Mouse (Mus musculus): ENCODE results near the gene Mlycd. TPM values are rescaled to one million over a fixed set of nuclear protein-coding genes. Genes with fewer than 3 reads are reported as not detected.
A peak's percentile ranks its signal among the peaks of the same experiment; 100 is the strongest.

Gene Mlycd
- polyA plus RNA-seq, 1 experiment from 2014 or later = 19.3 TPM

DNA sequence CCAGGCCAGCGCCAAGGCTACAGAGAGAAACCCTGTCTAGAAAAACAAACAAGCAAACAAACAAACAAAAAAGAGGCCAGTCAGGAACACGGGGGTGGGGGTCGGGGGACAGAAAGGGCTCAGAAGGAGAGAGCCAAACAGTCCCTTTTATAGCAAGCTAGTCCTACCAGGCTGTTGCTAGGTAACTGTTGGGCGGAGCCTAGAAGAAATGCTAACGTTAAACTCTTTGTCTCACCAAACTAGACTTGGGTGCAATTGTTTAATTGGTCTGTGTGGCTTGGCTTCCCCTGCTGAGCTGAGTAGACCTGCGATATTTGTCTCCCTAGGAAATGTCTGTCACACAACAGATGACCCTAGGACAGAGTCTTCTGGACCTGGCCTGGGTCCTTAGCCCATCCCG is 16.2 kb upstream of the Mlycd start:
- H3K4me1 ChIP-seq (replicated peaks) = no peaks in the 10 kb centered on the region
- no peak for ATAC-seq (ENCODE audit: insufficient number of reproducible peaks, low FRiP score)

DNA sequence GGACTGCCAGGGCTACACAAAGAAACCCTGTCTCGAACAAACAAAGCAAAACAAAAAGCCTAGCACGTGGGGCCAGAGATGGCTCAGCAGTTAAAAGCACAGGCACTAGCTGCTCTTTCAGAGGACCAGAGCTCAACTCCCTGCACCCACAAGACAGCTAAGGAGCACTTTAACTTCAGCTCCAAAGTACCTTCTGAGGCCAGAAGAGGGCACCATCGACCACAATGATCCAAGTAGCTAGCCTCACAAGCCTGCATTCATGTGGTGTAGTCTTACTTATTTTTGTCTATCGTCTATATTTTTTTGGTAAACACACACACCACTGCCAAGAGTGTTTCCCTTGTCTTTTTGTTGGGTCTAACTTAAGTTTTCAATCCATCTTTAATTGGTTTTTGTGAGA is 14.1 kb upstream of the Mlycd start:
- H3K27me3 ChIP-seq (replicated peaks) = no peaks in the 10 kb centered on the region
- H3K4me1 ChIP-seq (replicated peaks) = no peaks in the 10 kb centered on the region
- 41% methylated on average over 4 of the region's 4 CpGs for WGBS
- no peak overlapping the region for H3K4me2 ChIP-seq
- H3K9ac ChIP-seq = no peak overlapping the region
- no peak overlapping the region for H3K4me3 ChIP-seq
- H3K9me3 ChIP-seq (replicated peaks) = no peaks in the 10 kb centered on the region
- H3K27ac ChIP-seq (ENCODE audit: poor library complexity, severe bottlenecking) = no peak overlapping the region
- no peak for ATAC-seq (ENCODE audit: insufficient number of reproducible peaks, low FRiP score)
- H3K36me3 ChIP-seq = no peaks in the 10 kb centered on the region

More for the DNA sequence above, 16.2 kb upstream of the Mlycd start:
- H3K27me3 ChIP-seq (replicated peaks) = no peaks in the 10 kb centered on the region
- H3K27ac ChIP-seq (ENCODE audit: poor library complexity, severe bottlenecking) = no peak overlapping the region
- no peaks in the 10 kb centered on the region for H3K9me3 ChIP-seq (replicated peaks)
- no peaks in the 10 kb centered on the region for H3K36me3 ChIP-seq
- no peak overlapping the region for H3K4me3 ChIP-seq
- no peak overlapping the region for H3K9ac ChIP-seq
- 74% methylated on average over 7 of the region's 7 CpGs for WGBS
- H3K4me2 ChIP-seq = no peak overlapping the region

DNA sequence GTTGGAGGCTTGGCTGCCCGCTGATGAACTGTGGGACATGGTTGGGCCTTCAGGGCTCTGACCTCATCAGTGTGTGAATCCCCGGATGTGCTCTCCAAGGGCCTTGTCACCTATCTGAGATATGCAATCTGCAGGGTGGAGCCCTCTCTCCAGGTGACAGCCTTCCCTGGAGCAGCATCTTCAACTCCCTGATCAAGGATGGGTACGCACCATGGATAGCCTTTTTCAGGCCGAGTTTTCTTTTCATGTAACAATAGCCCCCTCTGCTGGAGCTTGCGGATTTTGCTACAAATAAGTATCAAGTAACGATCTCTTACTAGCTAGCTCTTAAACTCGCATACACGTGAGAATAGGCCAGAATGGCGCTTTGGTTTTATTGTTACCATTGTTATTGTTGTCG is 10.2 kb upstream of the Mlycd start:
- Histone ChIP-seq H3K27ac (ENCODE audit: poor library complexity, severe bottlenecking) (no peak overlapping the region), H3K36me3 (no peaks in the 10 kb centered on the region), H3K4me2 (no peak overlapping the region), H3K4me3 (no peak overlapping the region), H3K9me3 (replicated peaks) (no peaks in the 10 kb centered on the region), H3K9ac (no peak overlapping the region), H3K4me1 (replicated peaks) (no peaks in the 10 kb centered on the region), H3K27me3 (replicated peaks) (no peaks in the 10 kb centered on the region)
- ATAC-seq (ENCODE audit: insufficient number of reproducible peaks, low FRiP score) = no peak
- 21% methylated on average over 10 of the region's 10 CpGs for WGBS

DNA sequence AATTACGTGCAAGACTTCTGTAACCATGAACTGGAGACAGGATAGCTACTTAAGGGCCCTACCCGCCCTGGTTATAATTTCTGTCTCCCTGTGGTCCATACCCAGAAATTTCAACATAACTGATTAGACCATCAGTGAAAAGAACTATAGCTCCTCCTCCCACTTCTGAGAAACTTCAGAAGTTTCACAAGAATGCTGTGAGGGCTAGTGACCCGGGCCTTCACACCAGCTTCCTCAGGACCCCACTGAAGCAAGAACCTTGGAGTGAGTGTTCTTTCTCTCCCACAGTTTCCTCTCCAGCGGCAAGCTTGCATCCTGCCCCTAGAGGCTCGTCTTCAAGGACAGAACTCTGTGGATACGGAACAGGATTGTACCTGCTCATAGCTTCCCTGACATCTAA is 8.8 kb upstream of the Mlycd start:
- Histone ChIP-seq H3K9me3 (replicated peaks) (no peaks in the 10 kb centered on the region), H3K9ac (no peak overlapping the region), H3K27ac (ENCODE audit: poor library complexity, severe bottlenecking) (no peak overlapping the region), H3K27me3 (replicated peaks) (no peaks in the 10 kb centered on the region), H3K4me1 (replicated peaks) (no peaks in the 10 kb centered on the region), H3K4me3 (no peak overlapping the region), H3K4me2 (no peak overlapping the region), H3K36me3 (no peaks in the 10 kb centered on the region)
- ATAC-seq (ENCODE audit: insufficient number of reproducible peaks, low FRiP score) = no peak
- WGBS = 61% methylated on average over 6 of the region's 6 CpGs

DNA sequence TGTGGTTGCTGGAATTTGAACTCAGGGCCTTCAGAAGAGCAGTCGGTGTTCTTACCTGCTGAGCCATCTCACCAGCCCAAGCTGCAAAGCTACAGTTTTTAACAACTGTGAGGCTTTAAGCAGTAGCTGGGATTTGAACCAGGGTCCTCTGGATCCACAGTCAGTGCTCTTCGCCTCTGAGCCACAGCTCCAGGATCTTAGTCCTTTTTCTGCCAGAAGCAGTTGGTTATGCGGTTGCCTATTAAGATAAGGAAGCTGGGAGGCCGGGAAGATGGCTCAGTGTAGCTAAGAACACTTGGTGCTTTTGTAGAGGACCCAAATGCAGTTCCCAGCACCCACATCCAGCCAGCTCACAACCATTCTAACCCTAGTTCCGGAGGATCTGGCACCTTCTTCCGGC is 7.7 kb upstream of the Mlycd start:
- Histone ChIP-seq H3K9me3 (replicated peaks) (no peaks in the 10 kb centered on the region), H3K9ac (no peak overlapping the region), H3K27me3 (replicated peaks) (no peaks in the 10 kb centered on the region), H3K4me1 (replicated peaks) (no peaks in the 10 kb centered on the region), H3K27ac (ENCODE audit: poor library complexity, severe bottlenecking) (no peak overlapping the region), H3K36me3 (no peaks in the 10 kb centered on the region), H3K4me3 (no peak overlapping the region), H3K4me2 (no peak overlapping the region)
- 66% methylated on average over 6 of the region's 6 CpGs for WGBS
- no peak for ATAC-seq (ENCODE audit: insufficient number of reproducible peaks, low FRiP score)

DNA sequence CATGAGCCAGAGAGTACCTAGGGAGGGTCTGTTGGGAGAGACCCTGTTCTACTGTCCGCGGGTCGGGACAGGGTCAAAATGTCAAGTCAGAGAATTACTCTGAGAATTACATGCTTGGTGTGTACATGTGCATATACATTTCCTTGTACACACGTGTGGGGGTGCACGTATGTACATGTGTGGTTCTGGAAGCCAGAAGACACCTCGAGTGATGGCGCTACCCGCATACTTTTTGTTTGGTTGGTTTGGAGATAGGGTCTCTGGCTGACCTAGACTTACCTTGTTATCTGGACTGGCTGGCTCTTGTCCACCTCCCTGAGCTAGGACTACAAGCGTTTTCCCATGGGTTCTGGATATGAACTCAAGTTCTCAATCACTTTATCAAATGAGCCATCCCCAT is 581 bp upstream of the Mlycd start:
- peaks cover 17% of the 10 kb centered on the region for H3K4me1 ChIP-seq (replicated peaks)
- H3K27ac ChIP-seq (ENCODE audit: poor library complexity, severe bottlenecking) = no peak overlapping the region
- peak overlapping the region; percentile 99 for H3K4me2 ChIP-seq
- no peaks in the 10 kb centered on the region for H3K9me3 ChIP-seq (replicated peaks)
- peak overlapping the region; percentile 92; the same call in 1 of the 2 replicates for H3K9ac ChIP-seq
- 65% methylated on average over 9 of the region's 9 CpGs for WGBS
- peak overlapping the region; percentile 89 for H3K4me3 ChIP-seq
- H3K36me3 ChIP-seq = peaks cover 6% of the 10 kb centered on the region; the same call in 1 of the 2 replicates
- ATAC-seq (ENCODE audit: insufficient number of reproducible peaks, low FRiP score) = no peak
- H3K27me3 ChIP-seq (replicated peaks) = no peaks in the 10 kb centered on the region

DNA sequence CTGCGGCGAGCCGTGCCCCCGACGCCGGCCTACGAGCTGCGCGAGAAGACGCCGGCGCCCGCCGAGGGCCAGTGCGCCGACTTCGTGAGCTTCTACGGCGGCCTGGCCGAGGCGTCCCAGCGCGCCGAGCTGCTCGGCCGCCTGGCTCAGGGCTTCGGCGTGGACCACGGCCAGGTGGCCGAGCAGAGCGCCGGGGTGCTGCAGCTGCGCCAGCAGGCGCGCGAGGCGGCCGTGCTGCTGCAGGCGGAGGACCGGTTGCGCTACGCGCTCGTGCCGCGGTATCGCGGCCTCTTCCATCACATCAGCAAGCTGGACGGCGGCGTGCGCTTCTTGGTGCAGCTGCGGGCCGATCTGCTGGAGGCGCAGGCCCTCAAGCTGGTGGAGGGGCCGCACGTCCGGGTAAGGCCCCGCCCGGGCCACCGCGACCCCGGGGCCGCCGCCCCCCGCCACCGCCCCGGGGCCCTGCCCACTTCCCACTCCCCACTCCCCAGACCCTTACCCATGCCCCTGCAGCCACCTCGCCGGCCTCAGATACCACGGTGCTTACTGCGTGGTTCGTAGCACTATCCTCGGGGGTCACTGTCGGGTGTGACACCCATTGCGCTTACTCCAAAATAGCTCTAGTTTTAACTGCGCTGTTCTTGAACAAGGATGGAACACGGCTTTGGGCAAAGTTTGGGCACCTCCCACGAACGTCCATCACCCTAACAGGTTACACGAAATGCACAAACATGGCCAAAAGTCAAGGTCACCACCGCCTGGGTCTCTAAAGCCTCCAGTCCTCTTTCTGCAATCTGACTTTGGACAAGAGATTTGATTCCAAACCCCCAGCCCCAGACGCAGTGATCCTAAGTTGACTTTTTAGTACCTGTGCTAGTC is 633 bp downstream of the Mlycd start:
- H3K9ac ChIP-seq = peak overlapping the region; percentile 92
- peak overlapping the region; percentile 99 for H3K4me2 ChIP-seq
- H3K27ac ChIP-seq (ENCODE audit: poor library complexity, severe bottlenecking) = peak overlapping the region; percentile 84
- H3K27me3 ChIP-seq (replicated peaks) = no peaks in the 10 kb centered on the region
- WGBS = 5% methylated on average over 71 of the region's 83 CpGs
- peaks cover 21% of the 10 kb centered on the region for H3K4me1 ChIP-seq (replicated peaks)
- H3K4me3 ChIP-seq = peak overlapping the region; percentile 89
- H3K36me3 ChIP-seq = peaks cover 6% of the 10 kb centered on the region; the same call in 1 of the 2 replicates
- no peaks in the 10 kb centered on the region for H3K9me3 ChIP-seq (replicated peaks)
- peak; percentile 31; the same call in 1 of the 2 replicates for ATAC-seq (ENCODE audit: insufficient number of reproducible peaks, low FRiP score)

DNA sequence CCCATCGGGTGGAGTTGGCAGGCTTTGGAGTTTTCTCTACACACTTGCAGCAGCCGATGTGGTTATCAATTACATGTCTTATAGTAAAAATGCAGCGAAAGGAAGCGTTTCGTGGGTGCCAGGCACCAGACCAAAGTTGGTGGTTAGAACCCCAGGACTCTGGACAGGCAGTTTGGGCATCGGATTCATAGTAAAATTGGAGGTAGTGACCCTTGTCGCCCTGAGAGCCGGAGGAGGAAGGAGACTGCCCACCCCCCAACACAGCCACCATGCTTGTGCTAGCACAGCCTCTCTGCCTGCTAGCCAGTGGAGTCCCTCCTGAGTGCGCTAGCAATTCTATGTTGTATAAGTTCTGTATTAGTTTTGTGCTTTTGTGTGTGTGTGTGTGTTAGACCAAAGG is 3.9 kb downstream of the Mlycd start:
- Histone ChIP-seq H3K36me3 (peaks cover 28% of the 10 kb centered on the region), H3K4me1 (replicated peaks) (peaks cover 21% of the 10 kb centered on the region), H3K27ac (ENCODE audit: poor library complexity, severe bottlenecking) (no peak overlapping the region; the same call in 1 of the 2 replicates), H3K27me3 (replicated peaks) (no peaks in the 10 kb centered on the region), H3K4me2 (no peak overlapping the region), H3K9ac (no peak overlapping the region), H3K9me3 (replicated peaks) (no peaks in the 10 kb centered on the region), H3K4me3 (no peak overlapping the region)
- 88% methylated on average over 9 of the region's 9 CpGs for WGBS
- ATAC-seq (ENCODE audit: insufficient number of reproducible peaks, low FRiP score) = no peak

DNA sequence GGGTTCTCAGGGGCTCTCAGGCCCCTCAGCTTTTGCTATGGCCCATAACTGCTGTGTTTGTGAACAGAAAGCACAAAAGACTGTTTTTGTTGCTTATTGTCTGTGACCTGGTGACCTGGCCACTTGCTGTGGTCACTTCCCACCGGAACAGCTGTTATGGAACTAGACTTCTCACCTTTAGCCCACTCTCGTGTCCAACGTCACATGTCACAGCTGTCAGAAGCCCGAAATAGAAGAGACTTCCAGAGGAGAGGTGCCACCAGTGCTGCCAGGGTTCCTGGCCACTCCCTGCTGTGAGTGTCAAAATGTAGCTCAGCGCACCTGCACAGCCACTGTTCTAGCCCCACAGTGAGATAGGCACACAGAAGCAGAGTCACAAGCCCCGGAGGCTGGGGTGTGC is 4.6 kb downstream of the Mlycd start:
- WGBS = 55% methylated on average over 6 of the region's 6 CpGs
- Histone ChIP-seq H3K27ac (ENCODE audit: poor library complexity, severe bottlenecking) (0 out of 2 replicates have a peak overlapping the region, but pooled peaks have one; percentile 16), H3K9me3 (replicated peaks) (no peaks in the 10 kb centered on the region), H3K36me3 (peaks cover 34% of the 10 kb centered on the region), H3K4me3 (no peak overlapping the region), H3K9ac (no peak overlapping the region), H3K4me2 (peak overlapping the region; percentile 7; the same call in 1 of the 2 replicates), H3K27me3 (replicated peaks) (no peaks in the 10 kb centered on the region), H3K4me1 (replicated peaks) (peaks cover 19% of the 10 kb centered on the region)
- ATAC-seq (ENCODE audit: insufficient number of reproducible peaks, low FRiP score) = no peak

DNA sequence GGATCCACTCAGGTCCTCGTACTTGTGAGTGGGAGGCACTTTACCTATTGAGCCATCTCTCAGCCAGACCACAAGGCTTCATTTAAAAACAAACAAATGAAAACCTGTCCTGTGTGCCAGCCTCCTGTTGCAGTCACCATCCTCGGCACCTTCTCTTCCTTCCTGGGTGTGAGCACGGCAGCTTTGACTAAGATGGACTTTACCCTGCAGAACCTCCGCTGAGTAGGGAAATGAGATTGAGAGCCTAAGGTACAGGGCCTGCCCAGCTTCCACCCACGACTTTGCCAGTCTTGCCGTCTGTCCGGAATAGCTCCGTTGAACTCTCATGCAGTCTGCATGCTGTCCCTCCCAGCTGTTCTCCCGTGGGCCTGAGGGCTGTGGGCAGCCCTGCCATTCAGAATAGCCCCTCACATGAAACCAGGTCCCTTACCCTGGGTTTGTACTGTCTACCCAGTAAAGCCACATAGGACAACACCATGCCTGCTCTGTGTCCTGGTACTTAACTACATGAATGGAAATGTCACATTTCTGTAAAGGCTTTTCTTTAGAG is 5.5 kb downstream of the Mlycd start:
- Histone ChIP-seq H3K27ac (ENCODE audit: poor library complexity, severe bottlenecking) (no peak overlapping the region), H3K9me3 (replicated peaks) (no peaks in the 10 kb centered on the region), H3K9ac (no peak overlapping the region), H3K4me2 (no peak overlapping the region), H3K27me3 (replicated peaks) (no peaks in the 10 kb centered on the region), H3K4me1 (replicated peaks) (peaks cover 19% of the 10 kb centered on the region), H3K36me3 (peaks cover 43% of the 10 kb centered on the region), H3K4me3 (no peak overlapping the region)
- no peak for ATAC-seq (ENCODE audit: insufficient number of reproducible peaks, low FRiP score)
- WGBS = 82% methylated on average over 9 of the region's 9 CpGs

DNA sequence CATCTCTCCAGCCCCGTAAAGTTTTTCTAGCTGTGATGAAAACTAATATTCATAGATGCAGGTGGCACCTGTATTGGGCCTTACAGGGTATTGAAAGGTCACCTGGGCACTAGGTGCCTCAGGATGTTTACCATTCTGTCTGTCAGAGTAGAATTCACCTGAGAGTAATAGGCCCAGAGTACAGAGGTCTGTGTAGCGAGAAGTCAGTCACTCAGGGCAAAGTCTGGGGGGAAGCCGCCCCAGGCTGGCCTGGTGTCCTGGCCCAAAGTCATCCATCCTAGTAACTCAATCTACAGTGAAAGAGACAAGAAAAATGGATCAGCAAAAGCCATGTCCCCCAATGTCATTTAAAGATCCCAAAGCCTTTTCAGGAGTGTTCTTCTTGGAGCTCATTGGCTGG is 6.2 kb downstream of the Mlycd start:
- Histone ChIP-seq H3K4me1 (replicated peaks) (peaks cover 12% of the 10 kb centered on the region), H3K27ac (ENCODE audit: poor library complexity, severe bottlenecking) (no peak overlapping the region), H3K4me3 (no peak overlapping the region), H3K9ac (no peak overlapping the region), H3K27me3 (replicated peaks) (no peaks in the 10 kb centered on the region), H3K36me3 (peaks cover 45% of the 10 kb centered on the region), H3K9me3 (replicated peaks) (no peaks in the 10 kb centered on the region), H3K4me2 (no peak overlapping the region)
- WGBS = 81% methylated on average over 3 of the region's 3 CpGs
- no peak for ATAC-seq (ENCODE audit: insufficient number of reproducible peaks, low FRiP score)
